Mouse (Mus musculus): ENCODE data around the gene Gm10352. TPM values are rescaled to one million over a fixed set of nuclear protein-coding genes. Genes with fewer than 3 reads are reported as not detected.
"Not testable (repeated sequence)": the region's sequence is repeated elsewhere in the genome, so short reads cannot be mapped to it uniquely, and the experiment has no call there.

Gene Gm10352
- polyA plus RNA-seq (2015; fragmentation: Nextera tagmentation; extraction: Ambion mirVana) = not detected in 2 replicates

DNA sequence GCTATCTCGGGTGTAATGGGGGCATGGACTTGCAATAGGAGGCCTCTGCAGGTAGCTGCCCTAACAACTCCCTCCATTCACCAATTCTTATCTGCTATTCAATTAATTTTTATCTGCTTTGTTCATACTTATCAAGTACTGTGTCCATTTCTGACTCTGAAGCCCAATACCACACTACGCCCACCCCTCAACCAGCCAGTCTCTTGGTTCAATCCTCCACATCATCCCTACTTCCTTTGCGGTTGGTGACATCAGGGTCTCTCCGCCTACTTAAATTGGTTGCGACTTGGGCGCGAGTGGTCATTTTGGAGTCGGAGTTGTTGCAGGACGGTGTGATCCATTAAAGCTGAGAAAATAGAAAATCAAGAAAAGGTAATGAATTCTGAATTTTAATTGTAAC lies at the start of gene Gm10352:
Gene Gm10352, plus strand, starts transcription at position 301 of the 400 bp plus-strand sequence.
- not testable (repeated sequence) for H3K4me2 ChIP-seq; H3K9ac ChIP-seq; H3K9me3 ChIP-seq; H3K27ac ChIP-seq; H3K36me3 ChIP-seq; H3K27me3 ChIP-seq; H3K4me3 ChIP-seq; H3K4me1 ChIP-seq; ATAC-seq (ENCODE audit: insufficient number of reproducible peaks, low FRiP score, low TSS enrichment, low read depth)
- WGBS = no CpG with 5 or more reads among the region's 9 CpGs

- H3K4me2 ChIP-seq; H3K9me3 ChIP-seq; H3K4me3 ChIP-seq; H3K27me3 ChIP-seq; H3K36me3 ChIP-seq; ATAC-seq (ENCODE audit: insufficient number of reproducible peaks, low FRiP score, low TSS enrichment, low read depth); H3K27ac ChIP-seq; H3K4me1 ChIP-seq; H3K9ac ChIP-seq: not testable (repeated sequence)
- no CpG with 5 or more reads among the region's 9 CpGs for WGBS
Observed at GRCm38 (mm10) chrY:2932282-2932681, 31.5 kb downstream of the Gm10352 start, which contains the start of gene Gm29289. Gene Gm29289, plus strand, starts transcription at chrY:2932582.

Other genes starting within 250 kb of the Gm10352 start
- not detected in 2 replicates for gene Sry, start 237.3 kb upstream of the Gm10352 start, polyA plus RNA-seq (2015; fragmentation: Nextera tagmentation; extraction: Ambion mirVana)
- not detected in 2 replicates for gene H2al2b, start 180.3 kb upstream of the Gm10352 start, polyA plus RNA-seq (2015; fragmentation: Nextera tagmentation; extraction: Ambion mirVana)
- not detected in 2 replicates for gene Gm4064, start 104.8 kb upstream of the Gm10352 start, polyA plus RNA-seq (2015; fragmentation: Nextera tagmentation; extraction: Ambion mirVana)
- not detected in 2 replicates for gene Rbmy, start 70.3 kb upstream of the Gm10352 start, polyA plus RNA-seq (2015; fragmentation: Nextera tagmentation; extraction: Ambion mirVana)
- gene Gm10256, start 70.3 kb upstream of the Gm10352 start, polyA plus RNA-seq (2015; fragmentation: Nextera tagmentation; extraction: Ambion mirVana) = not detected in 2 replicates
- not detected in 2 replicates for gene Gm29289, start 31.6 kb downstream of the Gm10352 start, polyA plus RNA-seq (2015; fragmentation: Nextera tagmentation; extraction: Ambion mirVana)

Data from limb, embryonic 15.5 days (tissue).